Mouse (Mus musculus) ES-Bruce4 (cell line): ENCODE measurements around the gene B4galt2. TPM values are rescaled to one million over a fixed set of nuclear protein-coding genes. Genes with fewer than 3 reads are reported as not detected.
A peak's percentile ranks its signal among the peaks of the same experiment; 100 is the strongest.

ENCODE experiments used
- H3K27ac ChIP-seq: 2 replicates; pipeline ENCODE4 v1.5.1; 2012; ENCODE audit warnings: low read length, inconsistent platforms; ENCODE audit not compliant: insufficient read depth
- H3K27me3 ChIP-seq: 2 replicates; pipeline ENCODE4 v1.6.1; 2012; ENCODE audit warnings: mild to moderate bottlenecking, low read length, inconsistent platforms; ENCODE audit not compliant: control insufficient read depth, poor library complexity, insufficient read depth, severe bottlenecking
- H3K36me3 ChIP-seq: 2 replicates; pipeline ENCODE4 v1.6.1; 2012; ENCODE audit warnings: inconsistent platforms, mild to moderate bottlenecking, low read length, moderate library complexity; ENCODE audit not compliant: control insufficient read depth, poor library complexity, insufficient read depth, severe bottlenecking
- H3K4me1 ChIP-seq: one replicate; pipeline ENCODE4 v1.8.1; 2011; ENCODE audit warnings: low read length; ENCODE audit not compliant: control insufficient read depth, insufficient read depth
- H3K4me3 ChIP-seq: 2 replicates; pipeline ENCODE4 v1.5.1; 2011; ENCODE audit warnings: low read depth, mild to moderate bottlenecking, low read length
- H3K9ac ChIP-seq: 2 replicates; pipeline ENCODE4 v1.6.1; 2012; ENCODE audit warnings: low read depth, mild to moderate bottlenecking, inconsistent platforms; ENCODE audit not compliant: poor library complexity, severe bottlenecking
- H3K9me3 ChIP-seq: replicated peaks from 2 replicates; pipeline ENCODE4 v1.6.1; 2012; ENCODE audit warnings: mild to moderate bottlenecking, low read length, inconsistent platforms; ENCODE audit not compliant: control insufficient read depth, poor library complexity, insufficient read depth, severe bottlenecking
- CTCF ChIP-seq: IDR thresholded peaks from one replicate; pipeline ENCODE4 v1.8.1; 2011; ENCODE audit warnings: low read depth, low read length
- EP300 ChIP-seq: IDR thresholded peaks from 2 replicates; pipeline ENCODE4 v1.6.1; 2011; ENCODE audit warnings: low read depth, low read length; ENCODE audit not compliant: insufficient read depth
- POLR2A ChIP-seq: IDR thresholded peaks from one replicate; pipeline ENCODE4 v1.8.1; 2011; ENCODE audit warnings: low read length; ENCODE audit not compliant: insufficient read depth
- polyA plus RNA-seq: library from polyadenylated mRNA; stranded (reverse); fragments of >200 nt; gene quantifications from 2 replicates; pipeline ENCODE4 v1.2.4, GENCODE M21; 2011; ENCODE audit warnings: low read depth; ENCODE audit not compliant: missing spikeins, insufficient read depth, insufficient read length

The B4galt2 gene
- polyA plus RNA-seq, 1 experiment: 15.3 TPM

DNA sequence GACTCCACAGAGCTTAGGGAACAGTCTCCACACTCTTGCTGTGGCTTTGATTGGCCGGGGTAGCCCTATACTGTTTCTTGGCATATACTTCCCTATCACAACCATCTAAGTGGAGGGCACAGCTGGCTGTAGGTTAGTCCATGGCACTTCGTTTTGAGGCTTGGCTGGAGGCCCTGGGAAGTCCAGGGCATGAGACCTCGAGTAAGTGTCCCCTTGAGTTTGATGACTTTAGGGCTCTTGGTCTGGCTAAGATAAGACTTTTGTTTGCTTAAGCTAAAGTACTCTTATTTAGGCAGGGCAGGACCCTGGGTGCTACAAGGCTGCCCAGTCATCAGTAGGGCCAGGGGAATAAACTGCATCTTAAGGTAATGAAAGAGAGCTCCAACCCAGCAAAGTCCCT is 14.8 kb upstream of the B4galt2 start:
- H3K9ac ChIP-seq: no peak overlapping the region
- H3K27ac ChIP-seq: no peak overlapping the region
- H3K27me3 ChIP-seq: no peaks in the 10 kb centered on the region
- peaks cover 11% of the 10 kb centered on the region for H3K36me3 ChIP-seq
- H3K4me1 ChIP-seq: no peaks in the 10 kb centered on the region
- H3K9me3 ChIP-seq: no peaks in the 10 kb centered on the region
- TF ChIP-seq CTCF (no peak), POLR2A (no peak), EP300 (no peak)
- H3K4me3 ChIP-seq: no peak overlapping the region

GRCm38 (mm10) chr4:117896031-117896430 is 12.7 kb upstream of the B4galt2 start:
- no peak overlapping the region for H3K9ac ChIP-seq
- TF ChIP-seq POLR2A (no peak), EP300 (no peak), CTCF (no peak)
- H3K36me3 ChIP-seq: peaks cover 3% of the 10 kb centered on the region; the same call in 1 of the 2 replicates
- no peaks in the 10 kb centered on the region for H3K9me3 ChIP-seq
- no peaks in the 10 kb centered on the region for H3K27me3 ChIP-seq
- H3K27ac ChIP-seq: no peak overlapping the region
- H3K4me3 ChIP-seq: no peak overlapping the region
- H3K4me1 ChIP-seq: peaks cover 2% of the 10 kb centered on the region

DNA sequence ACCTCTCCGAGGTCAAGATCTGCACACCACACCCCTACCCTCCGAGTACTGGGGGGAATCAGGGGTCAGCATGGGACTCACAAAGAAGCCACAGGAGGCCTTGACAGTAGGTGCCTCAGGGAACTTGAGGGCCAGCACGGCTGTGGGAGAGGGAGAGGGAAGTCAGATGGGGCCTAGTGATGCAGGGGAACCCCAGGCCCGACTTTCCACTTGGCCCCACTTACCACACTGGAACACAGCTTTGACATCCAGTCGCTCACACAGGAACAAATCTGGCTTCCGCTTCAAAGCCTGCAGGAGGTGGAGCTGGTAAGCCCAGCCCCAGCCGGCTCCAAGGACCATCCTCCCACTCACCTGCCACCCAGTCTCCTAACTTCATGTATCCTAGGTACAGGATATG is 12.1 kb upstream of the B4galt2 start:
- TF ChIP-seq POLR2A: no peak
- no peak for TF ChIP-seq EP300
- no peak for TF ChIP-seq CTCF
- Histone ChIP-seq H3K4me1 (peaks cover 2% of the 10 kb centered on the region), H3K4me3 (no peak overlapping the region), H3K36me3 (peaks cover 4% of the 10 kb centered on the region; the same call in 1 of the 2 replicates), H3K27ac (no peak overlapping the region), H3K9ac (no peak overlapping the region), H3K27me3 (no peaks in the 10 kb centered on the region), H3K9me3 (no peaks in the 10 kb centered on the region)

GRCm38 (mm10) chr4:117894601-117895000 is 11.3 kb upstream of the B4galt2 start:
- no peaks in the 10 kb centered on the region for H3K9me3 ChIP-seq
- H3K9ac ChIP-seq: no peak overlapping the region
- no peak overlapping the region for H3K4me3 ChIP-seq
- no peak for TF ChIP-seq POLR2A
- TF ChIP-seq CTCF: no peak
- TF ChIP-seq EP300: no peak
- H3K27me3 ChIP-seq: no peaks in the 10 kb centered on the region
- peaks cover 2% of the 10 kb centered on the region for H3K4me1 ChIP-seq
- H3K36me3 ChIP-seq: peaks cover 7% of the 10 kb centered on the region; the same call in 1 of the 2 replicates
- no peak overlapping the region for H3K27ac ChIP-seq

DNA sequence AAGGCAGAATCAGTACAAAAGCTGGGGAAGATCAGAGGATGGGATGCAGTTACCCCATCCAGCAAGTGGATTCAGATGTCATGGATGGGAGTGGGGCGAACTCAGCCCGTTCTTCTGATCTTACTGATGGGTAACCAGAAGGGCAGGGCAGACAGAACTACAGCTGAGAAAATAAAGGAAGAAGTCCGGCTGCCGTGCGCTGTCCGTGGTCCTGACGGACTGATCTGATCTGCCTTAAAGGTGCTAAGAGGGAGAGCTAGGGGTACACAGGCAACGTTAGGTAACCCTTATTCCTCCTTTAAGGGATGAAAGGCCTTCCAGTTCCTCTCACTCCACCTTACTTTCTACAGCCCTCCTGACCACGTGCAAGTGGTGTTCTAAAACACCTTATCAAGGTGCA is 10.1 kb upstream of the B4galt2 start:
- Histone ChIP-seq H3K36me3 (peaks cover 8% of the 10 kb centered on the region; the same call in 1 of the 2 replicates), H3K4me3 (no peak overlapping the region)
- TF ChIP-seq POLR2A (no peak), EP300 (no peak), CTCF (no peak)

DNA sequence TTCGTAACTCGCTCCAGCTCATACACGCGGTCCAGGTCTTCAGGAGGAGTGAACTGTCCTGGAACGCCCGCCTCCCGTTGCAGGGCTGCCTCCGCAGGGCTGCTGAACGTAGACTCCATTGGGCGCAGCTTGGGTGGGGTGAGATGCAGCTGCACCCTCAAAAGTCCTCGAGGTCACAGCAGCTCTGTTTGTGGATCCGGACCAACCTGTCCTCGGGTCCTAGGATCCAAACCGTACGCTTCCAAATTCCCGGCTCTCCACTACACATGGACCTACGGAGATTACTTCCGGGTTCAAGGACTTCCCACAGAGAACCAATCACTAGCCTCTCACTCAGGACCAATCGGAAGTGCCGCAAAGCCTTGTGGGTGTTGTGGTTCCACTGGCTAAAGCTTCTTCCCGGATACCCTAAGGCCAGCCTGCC is 8.5 kb upstream of the B4galt2 start, which contains the start of gene Dph2:
TSS of gene Dph2 (minus strand) at position 295 of the 424 bp plus-strand sequence.
- Histone ChIP-seq H3K9ac (peak within 1 kb of the TSS; percentile 72), H3K27me3 (no peaks in the 10 kb centered on the region), H3K27ac (no peak within 1 kb of the TSS), H3K4me1 (peaks cover 2% of the 10 kb centered on the region), H3K9me3 (no peaks in the 10 kb centered on the region), H3K36me3 (peaks cover 8% of the 10 kb centered on the region; the same call in 1 of the 2 replicates), H3K4me3 (peak within 1 kb of the TSS; percentile 79)
- TF ChIP-seq CTCF: no peak
- TF ChIP-seq POLR2A: no peak
- TF ChIP-seq EP300: no peak

More for the DNA sequence above, 10.1 kb upstream of the B4galt2 start:
- Histone ChIP-seq H3K27ac (no peak overlapping the region), H3K4me1 (peaks cover 2% of the 10 kb centered on the region), H3K27me3 (no peaks in the 10 kb centered on the region), H3K9me3 (no peaks in the 10 kb centered on the region), H3K9ac (no peak overlapping the region)
